9 mouse cellular contexts compared by ENCODE assay signal in genomic region chr4:32305036-32305615, GRCm38 (mm10).
DNase-seq lines count a peak whose midpoint lies in the region; ATAC-seq lines count a peak whose summit lies in the region.
"Had no signal": no experiment of that assay in that cellular context is flagged by ENCODE, and none has a peak within 500 bp of the region (broad histone marks: within the 10 kb centered on the region; RNA-seq: fewer than 3 reads in every experiment).

No protein-coding gene starts in this region.

- 0 out of 2 replicates have a peak overlapping the region, but pooled peaks have one; percentile 12 for H3K27ac ChIP-seq in liver, embryonic 12.5 days

- peak overlapping the region; percentile 11; the same call in 1 of the 2 replicates for H3K4me2 ChIP-seq in liver, embryonic 12.5 days

- H3K4me3 ChIP-seq in liver, embryonic 12.5 days, result no peak overlapping the region
- H3K4me3 ChIP-seq: megakaryocyte, embryonic 14.5 days had no signal

- no peak for DNase-seq in frontal cortex, postnatal 25 days (ENCODE audit: low spot score in 2 of 2)
- peak; percentile 41 to 62 for DNase-seq in right cerebral cortex, adult 2 months (ENCODE audit: low spot score in 2 of 2)
- DNase-seq in right cerebral cortex, postnatal 14 days, result no peak
- no peak for DNase-seq in layer of hippocampus, adult 9-10 months (ENCODE audit: low spot score)

- no peaks in the 10 kb centered on the region for H3K36me3 ChIP-seq in liver, embryonic 12.5 days

- H3K27me3 ChIP-seq in liver, embryonic 12.5 days (replicated peaks), result no peaks in the 10 kb centered on the region

- peak; percentile 62 for ATAC-seq in frontal cortex, adult (ENCODE audit: low TSS enrichment)
- no peak for ATAC-seq in liver, embryonic 12.5 days
- ATAC-seq in megakaryocyte, adult 5-6 weeks (ENCODE audit: poor library complexity, severe bottlenecking), result no peak
- no peak for ATAC-seq in granulocyte monocyte progenitor cell, adult 5-6 weeks (replicated peaks; ENCODE audit: poor library complexity, severe bottlenecking)

- H3K9ac ChIP-seq in liver, embryonic 12.5 days, result no peak overlapping the region

- no peaks in the 10 kb centered on the region for H3K9me3 ChIP-seq in liver, embryonic 12.5 days (replicated peaks)

- 78% methylated on average over 18 of the region's 18 CpGs for WGBS in liver, embryonic 12.5 days (ENCODE audit: insufficient replicate concordance)

- H3K4me1 ChIP-seq in liver, embryonic 12.5 days, result peaks cover 46% of the 10 kb centered on the region

Comparison
In these comparisons a context has a peak if more than half of its experiments do, and no peak if none do; other contexts are left out.
1. DNase-seq: peak in right cerebral cortex, adult 2 months (2 of 2); none in frontal cortex, postnatal 25 days (0 of 2), right cerebral cortex, postnatal 14 days (single experiment) and layer of hippocampus, adult 9-10 months (single experiment).